Mouse (Mus musculus) adipocyte (in vitro differentiated cells): Measurements from ENCODE around the gene Usp2.
A peak's percentile ranks its signal among the peaks of the same experiment; 100 is the strongest.

Experiments used
- DNase-seq: peaks from one replicate; pipeline ENCODE4 v3.0.0-alpha.2; 2016; ENCODE audit warnings: low spot score

Usp2 gene

GRCm38 (mm10) chr9:44046426-44046825, 20.4 kb upstream of the Usp2 start:
- DNase-seq, result no peak

GRCm38 (mm10) chr9:44047071-44047470, 19.8 kb upstream of the Usp2 start:
- no peak for DNase-seq

- no peak for DNase-seq
Measured at GRCm38 (mm10) chr9:44047571-44048490, 19.0 kb upstream of the Usp2 start.

- DNase-seq, result peak; percentile 50
Measured at GRCm38 (mm10) chr9:44048541-44049380, 18.1 kb upstream of the Usp2 start.

GRCm38 (mm10) chr9:44049381-44050165, 17.2 kb upstream of the Usp2 start:
- DNase-seq, result no peak

GRCm38 (mm10) chr9:44052855-44053254, 14.0 kb upstream of the Usp2 start:
- no peak for DNase-seq

GRCm38 (mm10) chr9:44053936-44054335, 12.9 kb upstream of the Usp2 start:
- no peak for DNase-seq

GRCm38 (mm10) chr9:44058606-44059005, 8.2 kb upstream of the Usp2 start:
- no peak for DNase-seq

GRCm38 (mm10) chr9:44065177-44065576, 1.6 kb upstream of the Usp2 start:
- no peak for DNase-seq

- peak; percentile 47 for DNase-seq
Measured at GRCm38 (mm10) chr9:44067241-44067959, 579 bp downstream of the Usp2 start.

- no peak for DNase-seq
Measured at GRCm38 (mm10) chr9:44067960-44068330, 1.1 kb downstream of the Usp2 start.

- DNase-seq, result no peak
Measured at GRCm38 (mm10) chr9:44069252-44069651, 2.4 kb downstream of the Usp2 start.

- no peak for DNase-seq
Measured at GRCm38 (mm10) chr9:44070113-44070843, 3.5 kb downstream of the Usp2 start.

- DNase-seq, result no peak
Measured at GRCm38 (mm10) chr9:44070844-44071231, 4.0 kb downstream of the Usp2 start.

- DNase-seq, result no peak
Measured at GRCm38 (mm10) chr9:44071914-44072598, 5.2 kb downstream of the Usp2 start.

- DNase-seq, result peak; percentile 69
Measured at GRCm38 (mm10) chr9:44072599-44072915, 5.7 kb downstream of the Usp2 start.

- no peak for DNase-seq
Measured at GRCm38 (mm10) chr9:44073115-44073514, 6.3 kb downstream of the Usp2 start.

- DNase-seq, result peak; percentile 45
Measured at GRCm38 (mm10) chr9:44074395-44075275, 7.8 kb downstream of the Usp2 start.

- DNase-seq, result no peak
Measured at GRCm38 (mm10) chr9:44075276-44075995, 8.6 kb downstream of the Usp2 start.
